Mouse (Mus musculus) midbrain, postnatal 0 days (tissue): ENCODE data around the gene Gm21885. TPM values are rescaled to one million over a fixed set of nuclear protein-coding genes. Genes with fewer than 3 reads are reported as not detected.

Experiments
- ATAC-seq: fragments of 200-750 bp; cut with Nextera tagmentation; 2 replicates; pipeline ENCODE4 v1.8.0; 2017; ENCODE audit warnings: moderate number of reproducible peaks, mild to moderate bottlenecking, moderate TSS enrichment, moderate library complexity; ENCODE audit not compliant: low FRiP score
- DNase-seq: peaks from one replicate; pipeline ENCODE4 v3.0.0-alpha.2; 2015; ENCODE audit warnings: low spot score
- H3K27ac ChIP-seq: fragments of 300-500 bp; sonication (generic); 2 replicates; pipeline ENCODE4 v1.5.1; 2014; ENCODE audit warnings: low read depth, mild to moderate bottlenecking, low read length, mixed read lengths
- H3K27me3 ChIP-seq: fragments of 300-500 bp; sonication (generic); 2 replicates; pipeline ENCODE4 v1.6.1; 2014; ENCODE audit warnings: low read length, control low read depth, mixed read lengths; ENCODE audit not compliant: insufficient read depth
- H3K36me3 ChIP-seq: fragments of 300-500 bp; sonication (generic); 2 replicates; pipeline ENCODE4 v1.6.1; 2014; ENCODE audit warnings: low read length, control low read depth, mixed read lengths; ENCODE audit not compliant: insufficient read depth
- H3K4me1 ChIP-seq: fragments of 300-500 bp; sonication (generic); 2 replicates; pipeline ENCODE4 v1.6.1; 2014; ENCODE audit warnings: mild to moderate bottlenecking, control low read depth, antibody characterized with exemption, low read length, mixed read lengths; ENCODE audit not compliant: insufficient read depth
- H3K4me2 ChIP-seq: fragments of 300-500 bp; sonication (generic); 2 replicates; pipeline ENCODE4 v1.6.1; 2014; ENCODE audit warnings: low read depth, mild to moderate bottlenecking, low read length, mixed read lengths; ENCODE audit not compliant: poor library complexity, severe bottlenecking
- H3K4me3 ChIP-seq: fragments of 300-500 bp; sonication (generic); 2 replicates; pipeline ENCODE4 v1.5.1; 2014; ENCODE audit warnings: low read depth, mild to moderate bottlenecking, low read length, moderate library complexity
- H3K9ac ChIP-seq: fragments of 300-500 bp; sonication (generic); replicated peaks from 2 replicates; pipeline ENCODE4 v1.6.1; 2014; ENCODE audit warnings: mild to moderate bottlenecking, low read length, moderate library complexity, mixed read lengths; ENCODE audit not compliant: poor library complexity, severe bottlenecking
- H3K9me3 ChIP-seq: fragments of 300-500 bp; sonication (generic); 2 replicates; pipeline ENCODE4 v1.6.1; 2016; ENCODE audit warnings: low read length, control low read depth
- CTCF ChIP-seq: IDR thresholded peaks from 2 replicates; pipeline ENCODE4 v1.5.1; 2016; ENCODE audit warnings: antibody characterized with exemption, mild to moderate bottlenecking
- WGBS: fragments of 180-500 bp; shearing (Covaris S2); extraction: QIAGEN DNeasy Blood & Tissue Kit; methylation state at CpG from one replicate; pipeline ENCODE4 v1.1.7; 2014; 5-methylcytosine and 5-hydroxymethylcytosine counted together
- polyA plus RNA-seq: library from polyadenylated mRNA; unstranded; fragments of >200 nt; fragmentation: Nextera tagmentation; extraction: Ambion mirVana; gene quantifications from 2 replicates; pipeline ENCODE4 v1.2.1, GENCODE M21; 2015
- total RNA-seq: library from RNA; depleted of rRNA; stranded (reverse); fragments of >200 nt; gene quantifications from 2 replicates; pipeline ENCODE4 v1.2.3, GENCODE M21; 2014; rRNA removed

Gene Gm21885
- total and polyA plus RNA-seq, 2 experiments from 2014 or later, result not detected

DNA sequence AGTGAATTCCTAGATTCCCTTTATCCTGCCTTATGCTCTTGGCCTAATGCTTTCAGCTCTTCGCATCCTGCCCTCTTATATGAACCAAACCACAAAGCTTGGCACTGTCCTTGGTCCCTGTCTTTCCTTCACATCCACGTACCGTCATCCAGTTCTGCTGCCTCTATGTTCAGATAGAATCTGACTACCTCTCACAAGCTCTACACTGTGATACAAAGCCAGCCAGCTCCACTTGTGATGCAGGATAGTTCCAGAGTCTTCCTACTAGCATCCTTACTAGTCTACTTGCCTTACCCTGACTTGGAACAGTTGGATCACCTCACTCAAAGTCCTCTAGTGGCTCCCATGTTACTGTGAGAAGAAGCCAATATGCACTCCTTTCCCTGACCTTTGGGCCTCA lies 48.5 kb downstream of the Gm21885 start:
- no peak overlapping the region; the same call in 1 of the 2 replicates for H3K4me2 ChIP-seq
- no peaks in the 10 kb centered on the region for H3K27me3 ChIP-seq

DNA sequence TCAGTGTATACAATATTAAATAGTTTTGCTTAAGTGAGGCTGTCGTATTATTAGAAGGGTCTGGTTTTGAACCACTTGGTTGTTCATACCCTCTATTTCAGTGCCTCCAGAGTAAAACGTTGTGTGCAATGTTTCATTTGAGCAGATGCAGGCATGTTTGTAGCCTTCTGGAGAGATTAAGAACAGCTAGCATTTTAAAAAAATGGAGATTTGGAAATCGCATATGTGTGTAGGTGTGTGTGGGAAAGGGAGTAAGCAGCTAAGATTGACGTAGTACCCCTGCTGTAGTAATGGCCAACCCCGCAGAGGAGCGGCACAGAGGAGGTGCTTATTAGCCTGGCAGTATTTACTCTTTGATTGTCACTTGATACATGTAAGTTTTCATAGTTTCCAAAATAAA lies 51.1 kb downstream of the Gm21885 start:
- WGBS, result 93% methylated on average over 6 of the region's 6 CpGs
- ATAC-seq (no peak), DNase-seq (no peak)
- no peak overlapping the region for H3K4me3 ChIP-seq
- peaks cover 4% of the 10 kb centered on the region; the same call in 1 of the 2 replicates for H3K4me1 ChIP-seq
- no peaks in the 10 kb centered on the region for H3K9me3 ChIP-seq
- TF ChIP-seq CTCF, result no peak
- no peak overlapping the region for H3K9ac ChIP-seq
- no peaks in the 10 kb centered on the region for H3K27me3 ChIP-seq
- no peak overlapping the region for H3K4me2 ChIP-seq
- H3K36me3 ChIP-seq, result peaks cover 16% of the 10 kb centered on the region; the same call in 1 of the 2 replicates
- no peak overlapping the region for H3K27ac ChIP-seq

More for the DNA sequence above, 48.5 kb downstream of the Gm21885 start:
- no peak overlapping the region for H3K4me3 ChIP-seq
- H3K4me1 ChIP-seq, result peaks cover 7% of the 10 kb centered on the region; the same call in 1 of the 2 replicates
- H3K36me3 ChIP-seq, result peaks cover 6% of the 10 kb centered on the region; the same call in 1 of the 2 replicates
- DNase-seq, result no peak
- H3K27ac ChIP-seq, result no peak overlapping the region
- no peaks in the 10 kb centered on the region for H3K9me3 ChIP-seq
- ATAC-seq, result no peak
- H3K9ac ChIP-seq, result no peak overlapping the region
- TF ChIP-seq CTCF, result no peak
- WGBS, result 83% methylated on average over 3 of the region's 3 CpGs

DNA sequence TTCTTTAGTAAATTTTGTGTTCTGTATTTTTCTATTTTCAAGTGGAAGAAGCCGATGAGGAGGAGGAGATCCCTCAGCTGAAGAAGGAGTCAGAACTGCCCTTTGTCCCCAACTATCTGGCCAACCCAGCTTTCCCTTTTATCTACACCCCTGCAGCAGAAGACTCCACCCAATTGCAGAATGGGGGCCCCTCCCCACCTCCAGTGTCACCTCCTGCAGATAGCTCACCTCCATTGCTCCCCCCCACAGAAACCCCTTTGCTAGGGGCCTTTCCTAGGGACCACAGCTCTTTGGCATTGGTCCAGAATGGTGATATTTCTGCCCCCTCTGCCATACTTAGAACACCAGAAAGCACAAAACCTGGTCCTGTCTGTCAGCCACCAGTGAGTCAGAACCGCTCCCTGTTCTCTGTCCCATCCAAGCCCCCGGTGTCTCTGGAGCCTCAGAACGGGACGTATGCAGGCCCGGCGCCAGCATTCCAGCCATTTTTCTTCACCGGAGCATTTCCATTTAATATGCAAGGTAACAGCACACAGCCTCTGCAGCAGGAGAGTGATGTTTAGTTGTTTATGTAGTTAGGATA lies 52.8 kb downstream of the Gm21885 start:
- no peak overlapping the region for H3K4me3 ChIP-seq
- H3K4me2 ChIP-seq, result no peak overlapping the region
- H3K36me3 ChIP-seq, result peaks cover 29% of the 10 kb centered on the region; the same call in 1 of the 2 replicates
- H3K27me3 ChIP-seq, result no peaks in the 10 kb centered on the region
- peaks cover 4% of the 10 kb centered on the region; the same call in 1 of the 2 replicates for H3K4me1 ChIP-seq
- ATAC-seq, result no peak
- no peak overlapping the region for H3K27ac ChIP-seq
- H3K9me3 ChIP-seq, result no peaks in the 10 kb centered on the region
- 89% methylated on average over 8 of the region's 8 CpGs for WGBS
- no peak overlapping the region for H3K9ac ChIP-seq
- TF ChIP-seq CTCF, result no peak
- no peak for DNase-seq

Other genes with a start within 250 kb of the Gm21885 start
- 15.6 and 20.4 TPM in 2 replicates for gene Tob1, start 70.4 kb upstream of the Gm21885 start, total RNA-seq
- 25.5 and 27.9 TPM in 2 replicates for gene Tob1, start 70.4 kb upstream of the Gm21885 start, polyA plus RNA-seq
- gene Wfikkn2, start 35.9 kb upstream of the Gm21885 start, total RNA-seq, result 5.0 and 10.0 TPM in 2 replicates
- gene Wfikkn2, start 35.9 kb upstream of the Gm21885 start, polyA plus RNA-seq, result 2.6 and 2.7 TPM in 2 replicates
- gene Luc7l3, start 40.1 kb downstream of the Gm21885 start, total RNA-seq, result 47.5 and 87.1 TPM in 2 replicates
- gene Luc7l3, start 40.1 kb downstream of the Gm21885 start, polyA plus RNA-seq, result 100 and 124 TPM in 2 replicates
- 41.7 and 49.5 TPM in 2 replicates for gene Ankrd40, start 46.1 kb downstream of the Gm21885 start, total RNA-seq
- 11.9 and 12.8 TPM in 2 replicates for gene Ankrd40, start 46.1 kb downstream of the Gm21885 start, polyA plus RNA-seq
- gene Abcc3, start 111.1 kb downstream of the Gm21885 start, total RNA-seq, result 1.7 and 3.6 TPM in 2 replicates
- gene Abcc3, start 111.1 kb downstream of the Gm21885 start, polyA plus RNA-seq, result 0.72 and 0.99 TPM in 2 replicates
- gene Cacna1g, start 192.3 kb downstream of the Gm21885 start, total RNA-seq, result 94.6 and 131 TPM in 2 replicates
- gene Cacna1g, start 192.3 kb downstream of the Gm21885 start, polyA plus RNA-seq, result 13.0 and 13.2 TPM in 2 replicates
- gene Spata20, start 204.3 kb downstream of the Gm21885 start, total RNA-seq, result 0.93 and 6.5 TPM in 2 replicates
- gene Spata20, start 204.3 kb downstream of the Gm21885 start, polyA plus RNA-seq, result 1.2 and 1.3 TPM in 2 replicates
- 1.1 and 5.0 TPM in 2 replicates for gene Epn3, start 218.1 kb downstream of the Gm21885 start, total RNA-seq
- gene Epn3, start 218.1 kb downstream of the Gm21885 start, polyA plus RNA-seq, result 0.92 and 1.4 TPM in 2 replicates
- gene Mycbpap, start 239.9 kb downstream of the Gm21885 start, total RNA-seq, result 3.2 and 4.4 TPM in 2 replicates
- gene Mycbpap, start 239.9 kb downstream of the Gm21885 start, polyA plus RNA-seq, result 1.2 and 2.0 TPM in 2 replicates